Mouse (Mus musculus) midbrain, embryonic 14.5 days (tissue): Measurements from ENCODE around the gene Bcl2. TPM values are rescaled to one million over a fixed set of nuclear protein-coding genes. Genes with fewer than 3 reads are reported as not detected.

Source experiments
- ATAC-seq: fragments of 200-750 bp; cut with Nextera tagmentation; 2 replicates; pipeline ENCODE4 v1.8.0; 2017; ENCODE audit warnings: moderate number of reproducible peaks, moderate library complexity; ENCODE audit not compliant: low FRiP score, low TSS enrichment
- DNase-seq: peaks from one replicate; pipeline ENCODE4 v3.0.0-alpha.2; 2015
- H3K27ac ChIP-seq: fragments of 300-500 bp; sonication (generic); replicated peaks from 2 replicates; pipeline ENCODE4 v1.5.1; 2014; ENCODE audit warnings: mild to moderate bottlenecking, low read depth, low read length, moderate library complexity
- H3K27me3 ChIP-seq: fragments of 300-500 bp; sonication (generic); 2 replicates; pipeline ENCODE4 v1.6.1; 2014; ENCODE audit warnings: low read length, control low read depth, mixed read lengths; ENCODE audit not compliant: control insufficient read depth, insufficient read depth
- H3K36me3 ChIP-seq: fragments of 300-500 bp; sonication (generic); 2 replicates; pipeline ENCODE4 v1.6.1; 2014; ENCODE audit warnings: low read length, control low read depth; ENCODE audit not compliant: control insufficient read depth, insufficient read depth
- H3K4me1 ChIP-seq: fragments of 300-500 bp; sonication (generic); 2 replicates; pipeline ENCODE4 v1.6.1; 2014; ENCODE audit warnings: mild to moderate bottlenecking, antibody characterized with exemption, low read length, control low read depth; ENCODE audit not compliant: control insufficient read depth, insufficient read depth
- H3K4me2 ChIP-seq: fragments of 300-500 bp; sonication (generic); 2 replicates; pipeline ENCODE4 v1.6.1; 2014; ENCODE audit warnings: mild to moderate bottlenecking, low read length, moderate library complexity
- H3K4me3 ChIP-seq: fragments of 300-500 bp; sonication (generic); replicated peaks from 2 replicates; pipeline ENCODE4 v1.5.1; 2014; ENCODE audit warnings: low read depth, low read length
- H3K9ac ChIP-seq: fragments of 300-500 bp; sonication (generic); replicated peaks from 2 replicates; pipeline ENCODE4 v1.6.1; 2014; ENCODE audit warnings: mild to moderate bottlenecking, low read length, moderate library complexity
- H3K9me3 ChIP-seq: fragments of 300-500 bp; sonication (generic); 2 replicates; pipeline ENCODE4 v1.6.1; 2016; ENCODE audit warnings: low read length, control low read depth, mixed read lengths; ENCODE audit not compliant: control insufficient read depth
- WGBS: fragments of 180-500 bp; shearing (Covaris S2); extraction: QIAGEN DNeasy Blood & Tissue Kit; methylation state at CpG from one replicate; pipeline ENCODE4 v1.1.7; 2014; 5-methylcytosine and 5-hydroxymethylcytosine counted together
- polyA plus RNA-seq: library from polyadenylated mRNA; unstranded; fragments of >200 nt; fragmentation: Nextera tagmentation; extraction: Ambion mirVana; gene quantifications from 2 replicates; pipeline ENCODE4 v1.2.1, GENCODE M21; 2014

Bcl2 gene
- polyA plus RNA-seq, 1 experiment from 2014 or later = 10.7 TPM

- 27% methylated on average over 2 of the region's 2 CpGs for WGBS
- ATAC-seq (0 out of 2 replicates have a peak, but pooled peaks have one; percentile 43), DNase-seq (peak; percentile 63)
- no peak overlapping the region for H3K4me3 ChIP-seq
- no peaks in the 10 kb centered on the region for H3K9me3 ChIP-seq
- peaks cover 4% of the 10 kb centered on the region; the same call in 1 of the 2 replicates for H3K4me1 ChIP-seq
- H3K36me3 ChIP-seq = no peaks in the 10 kb centered on the region
- no peaks in the 10 kb centered on the region for H3K27me3 ChIP-seq
- H3K27ac ChIP-seq = no peak overlapping the region; the same call in 1 of the 2 replicates
- H3K4me2 ChIP-seq = no peak overlapping the region
- H3K9ac ChIP-seq = no peak overlapping the region
Observed at GRCm38 (mm10) chr1:106584824-106585223, 129.2 kb downstream of the Bcl2 start.

- H3K4me2 ChIP-seq = no peak overlapping the region
- WGBS = 63% methylated on average over 4 of the region's 4 CpGs
- H3K9ac ChIP-seq = no peak overlapping the region
- H3K9me3 ChIP-seq = no peaks in the 10 kb centered on the region
- peaks cover 4% of the 10 kb centered on the region; the same call in 1 of the 2 replicates for H3K4me1 ChIP-seq
- DNase-seq (no peak), ATAC-seq (no peak)
- peak overlapping the region; percentile 33 for H3K27ac ChIP-seq
- H3K27me3 ChIP-seq = no peaks in the 10 kb centered on the region
- no peak overlapping the region for H3K4me3 ChIP-seq
- H3K36me3 ChIP-seq = no peaks in the 10 kb centered on the region
Observed at GRCm38 (mm10) chr1:106584273-106584672, 129.8 kb downstream of the Bcl2 start.

- Histone ChIP-seq H3K4me2 (no peak overlapping the region), H3K9ac (no peak overlapping the region), H3K4me1 (peaks cover 4% of the 10 kb centered on the region; the same call in 1 of the 2 replicates), H3K27me3 (no peaks in the 10 kb centered on the region), H3K36me3 (no peaks in the 10 kb centered on the region), H3K4me3 (no peak overlapping the region), H3K27ac (peak overlapping the region; percentile 33), H3K9me3 (no peaks in the 10 kb centered on the region)
- DNase-seq = peak; percentile 78
- 25% methylated on average over 14 of the region's 14 CpGs for WGBS
- peak; percentile 67; the same call in 1 of the 2 replicates for ATAC-seq
Observed at GRCm38 (mm10) chr1:106583245-106584241, 130.5 kb downstream of the Bcl2 start.

- ATAC-seq (no peak), DNase-seq (peak; percentile 11)
- H3K9me3 ChIP-seq = no peaks in the 10 kb centered on the region
- H3K4me2 ChIP-seq = no peak overlapping the region
- no peaks in the 10 kb centered on the region for H3K36me3 ChIP-seq
- H3K4me1 ChIP-seq = peaks cover 4% of the 10 kb centered on the region; the same call in 1 of the 2 replicates
- H3K4me3 ChIP-seq = no peak overlapping the region
- WGBS = 29% methylated on average over 3 of the region's 3 CpGs
- H3K27ac ChIP-seq = no peak overlapping the region
- no peaks in the 10 kb centered on the region for H3K27me3 ChIP-seq
- no peak overlapping the region for H3K9ac ChIP-seq
Observed at GRCm38 (mm10) chr1:106582810-106583209, 131.3 kb downstream of the Bcl2 start.

GRCm38 (mm10) chr1:106581812-106582211 lies 132.3 kb downstream of the Bcl2 start:
- WGBS = 80% methylated on average over 2 of the region's 2 CpGs
- ATAC-seq = no peak

GRCm38 (mm10) chr1:106579768-106580167 lies 134.3 kb downstream of the Bcl2 start:
- H3K27ac ChIP-seq = no peak overlapping the region
- H3K27me3 ChIP-seq = no peaks in the 10 kb centered on the region
- no peaks in the 10 kb centered on the region for H3K36me3 ChIP-seq
- peaks cover 4% of the 10 kb centered on the region; the same call in 1 of the 2 replicates for H3K4me1 ChIP-seq
- WGBS = 90% methylated on average over 1 of the region's 1 CpGs
- no peak for DNase-seq
- no peak overlapping the region for H3K4me2 ChIP-seq
- no peak overlapping the region for H3K4me3 ChIP-seq
- H3K9me3 ChIP-seq = no peaks in the 10 kb centered on the region
- H3K9ac ChIP-seq = no peak overlapping the region
- ATAC-seq = no peak

More at GRCm38 (mm10) chr1:106581812-106582211, 132.3 kb downstream of the Bcl2 start:
- Histone ChIP-seq H3K4me2 (no peak overlapping the region), H3K27ac (no peak overlapping the region), H3K36me3 (no peaks in the 10 kb centered on the region), H3K27me3 (no peaks in the 10 kb centered on the region), H3K4me3 (no peak overlapping the region), H3K9me3 (no peaks in the 10 kb centered on the region), H3K9ac (no peak overlapping the region), H3K4me1 (peaks cover 4% of the 10 kb centered on the region; the same call in 1 of the 2 replicates)
- DNase-seq = no peak

GRCm38 (mm10) chr1:106572506-106572905 lies 141.6 kb downstream of the Bcl2 start:
- H3K4me1 ChIP-seq = no peaks in the 10 kb centered on the region
- H3K9ac ChIP-seq = no peak overlapping the region
- H3K27ac ChIP-seq = no peak overlapping the region
- no peak overlapping the region for H3K4me3 ChIP-seq
- H3K9me3 ChIP-seq = no peaks in the 10 kb centered on the region
- WGBS = 95% methylated on average over 2 of the region's 2 CpGs
- no peak for DNase-seq
- no peaks in the 10 kb centered on the region for H3K36me3 ChIP-seq
- no peak for ATAC-seq
- H3K27me3 ChIP-seq = no peaks in the 10 kb centered on the region
- no peak overlapping the region for H3K4me2 ChIP-seq

- Histone ChIP-seq H3K4me1 (no peaks in the 10 kb centered on the region), H3K27ac (no peak overlapping the region), H3K9ac (no peak overlapping the region), H3K27me3 (no peaks in the 10 kb centered on the region), H3K4me3 (no peak overlapping the region), H3K4me2 (no peak overlapping the region), H3K9me3 (no peaks in the 10 kb centered on the region), H3K36me3 (no peaks in the 10 kb centered on the region)
- WGBS = 97% methylated on average over 1 of the region's 1 CpGs
- no peak for ATAC-seq
- DNase-seq = no peak
Observed at GRCm38 (mm10) chr1:106570870-106571269, 143.2 kb downstream of the Bcl2 start.
